Mouse (Mus musculus) spleen, adult 2 months (tissue): ENCODE data around the gene Eef2. TPM values are rescaled to one million over a fixed set of nuclear protein-coding genes. Genes with fewer than 3 reads are reported as not detected.

Source experiments
- DNase-seq, 2 experiments: peaks; one replicate each; pipeline versions ENCODE4 v3.0.0 to v3.0.0-alpha.2; 2012 to 2021; ENCODE audit warnings: low spot score in 2 of 2, low read depth in 1 of 2
- H3K27ac ChIP-seq: fragments of 200-500 bp; 2 replicates; pipeline ENCODE4 v1.5.1; 2012; ENCODE audit warnings: low read length, inconsistent platforms; ENCODE audit not compliant: insufficient read depth
- H3K27me3 ChIP-seq: fragments of 200-500 bp; 2 replicates; pipeline ENCODE4 v1.6.1; 2012; ENCODE audit warnings: mild to moderate bottlenecking, moderate library complexity, low read length, inconsistent platforms; ENCODE audit not compliant: control insufficient read depth, insufficient read depth
- H3K36me3 ChIP-seq: fragments of 200-500 bp; 2 replicates; pipeline ENCODE4 v1.6.1; 2012; ENCODE audit warnings: mild to moderate bottlenecking, low read length, inconsistent platforms; ENCODE audit not compliant: control insufficient read depth, insufficient read depth
- H3K4me1 ChIP-seq: fragments of 200-500 bp; 2 replicates; pipeline ENCODE4 v1.6.1; 2011; ENCODE audit warnings: inconsistent platforms; ENCODE audit not compliant: control insufficient read depth, insufficient read depth, insufficient read length
- H3K4me3 ChIP-seq: fragments of 200-500 bp; 2 replicates; pipeline ENCODE4 v1.5.1; 2011; ENCODE audit warnings: mild to moderate bottlenecking, inconsistent platforms; ENCODE audit not compliant: insufficient read depth, insufficient read length; ENCODE audit errors: extremely low read depth
- CTCF ChIP-seq: fragments of 200-500 bp; IDR thresholded peaks from 2 replicates; pipeline ENCODE4 v1.5.1; 2011; ENCODE audit warnings: mild to moderate bottlenecking, inconsistent platforms; ENCODE audit not compliant: insufficient read depth, insufficient read length, insufficient replicate concordance; ENCODE audit errors: extremely low read depth
- POLR2A ChIP-seq: fragments of 200-500 bp; IDR thresholded peaks from 2 replicates; pipeline ENCODE4 v1.6.1; 2011; ENCODE audit warnings: low read depth, low read length, inconsistent platforms
- WGBS: fragments of 180-500 bp; shearing (Covaris S2); methylation state at CpG from one replicate; pipeline ENCODE4 v1.1.7; 2018; 5-methylcytosine and 5-hydroxymethylcytosine counted together
- polyA plus RNA-seq: library from polyadenylated mRNA; depleted of rRNA; stranded (reverse); fragments of >200 nt; gene quantifications from 2 replicates; pipeline ENCODE4 v1.2.3, GENCODE M21; 2012; rRNA removed

The Eef2 gene
- polyA plus RNA-seq: 1,457 and 1,736 TPM in 2 replicates

- DNase-seq: peak; percentile 92 to 98
- Histone ChIP-seq H3K27ac (peak within 1 kb of the TSS; percentile 90), H3K4me1 (peaks cover 14% of the 10 kb centered on the region; the same call in 1 of the 2 replicates), H3K4me3 (peak within 1 kb of the TSS; percentile 80), H3K36me3 (peaks cover 37% of the 10 kb centered on the region), H3K27me3 (no peaks in the 10 kb centered on the region)
- WGBS: under 1% methylated on average over 76 of the region's 77 CpGs
- TF ChIP-seq POLR2A: peak; percentile 96
- TF ChIP-seq CTCF: no peak
These were observed at the start of gene Eef2 for GRCm38 (mm10) chr10:81176466-81177271. TSS of gene Eef2 (plus strand) at chr10:81176631.

GRCm38 (mm10) chr10:81134181-81134587, 42.2 kb upstream of the Eef2 start:
- peak; percentile 74 to 92 for DNase-seq
- H3K27ac ChIP-seq: peak overlapping the region; percentile 95
- WGBS: 3% methylated on average over 16 of the region's 16 CpGs
- H3K36me3 ChIP-seq: no peaks in the 10 kb centered on the region
- peak overlapping the region; percentile 46 for H3K4me3 ChIP-seq
- peaks cover 20% of the 10 kb centered on the region for H3K4me1 ChIP-seq
- no peaks in the 10 kb centered on the region for H3K27me3 ChIP-seq
- no peak for TF ChIP-seq CTCF
- no peak; the same call in 1 of the 2 replicates for TF ChIP-seq POLR2A

GRCm38 (mm10) chr10:81134966-81135681, 41.3 kb upstream of the Eef2 start, which contains the start of gene Zbtb7a:
TSS of gene Zbtb7a (plus strand) at chr10:81135220.
- DNase-seq: no peak
- H3K27ac ChIP-seq: peak within 1 kb of the TSS; percentile 95
- 2% methylated on average over 41 of the region's 41 CpGs for WGBS
- peak within 1 kb of the TSS; percentile 81 for H3K4me3 ChIP-seq
- peaks cover 25% of the 10 kb centered on the region for H3K4me1 ChIP-seq
- TF ChIP-seq POLR2A (no peak), CTCF (no peak)
- H3K36me3 ChIP-seq: no peaks in the 10 kb centered on the region
- H3K27me3 ChIP-seq: no peaks in the 10 kb centered on the region

GRCm38 (mm10) chr10:81135831-81136705, 40.4 kb upstream of the Eef2 start:
- Histone ChIP-seq H3K27ac (peak overlapping the region; percentile 95), H3K27me3 (no peaks in the 10 kb centered on the region), H3K4me3 (peak overlapping the region; percentile 81), H3K36me3 (no peaks in the 10 kb centered on the region), H3K4me1 (peaks cover 33% of the 10 kb centered on the region)
- TF ChIP-seq CTCF: no peak
- peak; percentile 71 for TF ChIP-seq POLR2A
- WGBS: under 1% methylated on average over 81 of the region's 86 CpGs
- peak; percentile 52 to 70 for DNase-seq

GRCm38 (mm10) chr10:81136706-81137231, 39.7 kb upstream of the Eef2 start:
- H3K27ac ChIP-seq: peak overlapping the region; percentile 95
- peak overlapping the region; percentile 81 for H3K4me3 ChIP-seq
- H3K4me1 ChIP-seq: peaks cover 39% of the 10 kb centered on the region
- TF ChIP-seq POLR2A (no peak), CTCF (no peak)
- H3K36me3 ChIP-seq: no peaks in the 10 kb centered on the region
- WGBS: under 1% methylated on average over 48 of the region's 50 CpGs
- peak in 1 of 2 experiments; percentile 72 for DNase-seq
- no peaks in the 10 kb centered on the region for H3K27me3 ChIP-seq
